Mouse (Mus musculus): ENCODE measurements around the gene Disc1. TPM values are rescaled to one million over a fixed set of nuclear protein-coding genes. Genes with fewer than 3 reads are reported as not detected.
A peak's percentile ranks its signal among the peaks of the same experiment; 100 is the strongest.

Gene Disc1
- polyA plus RNA-seq, 1 experiment from 2014 or later = 0.86 TPM

GRCm38 (mm10) chr8:125285966-125286681, 232.1 kb downstream of the Disc1 start:
- peaks cover 5% of the 10 kb centered on the region; the same call in 1 of the 2 replicates for H3K4me1 ChIP-seq (ENCODE audit: control insufficient read depth, insufficient read depth, low read length)
- no peak overlapping the region for H3K9ac ChIP-seq (replicated peaks; ENCODE audit: low read length)
- ATAC-seq (replicated peaks; ENCODE audit: insufficient number of reproducible peaks, low FRiP score, low TSS enrichment, low read depth) (no peak), DNase-seq (ENCODE audit: low spot score) (peak; percentile 46)
- H3K27me3 ChIP-seq (ENCODE audit: control insufficient read depth, insufficient read depth, low read length) = no peaks in the 10 kb centered on the region
- no peaks in the 10 kb centered on the region for H3K9me3 ChIP-seq (replicated peaks; ENCODE audit: control insufficient read depth, low read length)
- no peak overlapping the region for H3K4me3 ChIP-seq (ENCODE audit: low read depth, low read length)
- H3K27ac ChIP-seq (replicated peaks; ENCODE audit: low read depth, low read length) = no peak overlapping the region
- H3K36me3 ChIP-seq (replicated peaks; ENCODE audit: control insufficient read depth, insufficient read depth, low read depth, low read length) = no peaks in the 10 kb centered on the region
- H3K4me2 ChIP-seq (ENCODE audit: low read depth, low read length) = no peak overlapping the region
- WGBS = 56% methylated on average over 12 of the region's 12 CpGs

DNA sequence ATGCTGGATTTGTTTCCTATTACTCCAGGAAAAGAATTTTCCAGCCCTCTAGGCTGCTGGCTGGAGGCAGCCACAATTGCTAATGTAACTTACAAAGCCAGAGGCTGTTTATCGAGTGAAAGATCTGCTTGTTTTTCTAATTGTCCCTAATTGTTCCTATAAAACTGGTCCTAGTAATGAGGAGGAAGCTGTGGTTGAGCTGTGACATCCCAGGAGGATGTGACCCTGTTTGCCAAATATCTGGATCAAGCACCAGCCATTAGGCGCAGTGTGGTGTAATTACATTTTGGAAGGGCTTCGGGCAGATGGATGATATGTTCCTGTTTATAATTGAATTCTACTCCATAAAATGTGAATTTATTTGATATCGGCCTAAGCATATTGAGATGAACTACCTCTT, 233.3 kb downstream of the Disc1 start:
- H3K4me1 ChIP-seq (ENCODE audit: control insufficient read depth, insufficient read depth, low read length) = peaks cover 5% of the 10 kb centered on the region; the same call in 1 of the 2 replicates
- DNase-seq (ENCODE audit: low spot score) = no peak
- H3K27ac ChIP-seq (replicated peaks; ENCODE audit: low read depth, low read length) = no peak overlapping the region
- H3K36me3 ChIP-seq (replicated peaks; ENCODE audit: control insufficient read depth, insufficient read depth, low read depth, low read length) = no peaks in the 10 kb centered on the region
- H3K4me3 ChIP-seq (ENCODE audit: low read depth, low read length) = no peak overlapping the region
- no peak overlapping the region for H3K9ac ChIP-seq (replicated peaks; ENCODE audit: low read length)
- no peaks in the 10 kb centered on the region for H3K27me3 ChIP-seq (ENCODE audit: control insufficient read depth, insufficient read depth, low read length)
- no peaks in the 10 kb centered on the region for H3K9me3 ChIP-seq (replicated peaks; ENCODE audit: control insufficient read depth, low read length)
- WGBS = 69% methylated on average over 4 of the region's 4 CpGs
- ATAC-seq (replicated peaks; ENCODE audit: insufficient number of reproducible peaks, low FRiP score, low TSS enrichment, low read depth) = no peak
- no peak overlapping the region for H3K4me2 ChIP-seq (ENCODE audit: low read depth, low read length)

DNA sequence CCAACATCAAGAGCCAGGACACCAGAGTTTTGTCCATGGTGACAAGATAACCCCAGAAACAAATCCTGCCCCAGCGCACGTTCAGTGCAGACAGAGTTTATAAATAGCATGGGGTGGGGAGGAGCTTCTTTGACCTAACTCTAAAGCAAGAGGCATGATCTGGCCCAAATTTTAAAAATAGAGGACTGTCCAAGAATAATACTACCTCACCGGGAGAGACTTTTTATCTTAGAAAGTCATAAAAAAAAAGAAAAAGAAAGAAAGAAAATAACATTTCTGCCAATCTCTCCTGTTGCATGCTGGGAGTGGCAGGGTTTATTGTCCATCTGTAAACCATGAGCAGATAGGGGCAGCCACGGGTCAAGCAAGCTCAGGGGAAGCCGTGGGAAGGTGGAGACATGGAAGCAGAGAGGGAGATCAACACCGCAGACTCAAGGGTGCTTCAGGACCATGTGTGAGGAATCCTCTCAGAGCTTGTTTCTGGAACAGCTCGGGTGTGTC, 233.9 kb downstream of the Disc1 start:
- Histone ChIP-seq H3K27ac (replicated peaks; ENCODE audit: low read depth, low read length) (no peak overlapping the region), H3K9ac (replicated peaks; ENCODE audit: low read length) (no peak overlapping the region), H3K36me3 (replicated peaks; ENCODE audit: control insufficient read depth, insufficient read depth, low read depth, low read length) (no peaks in the 10 kb centered on the region), H3K4me1 (ENCODE audit: control insufficient read depth, insufficient read depth, low read length) (peaks cover 5% of the 10 kb centered on the region; the same call in 1 of the 2 replicates), H3K4me2 (ENCODE audit: low read depth, low read length) (no peak overlapping the region), H3K9me3 (replicated peaks; ENCODE audit: control insufficient read depth, low read length) (no peaks in the 10 kb centered on the region), H3K4me3 (ENCODE audit: low read depth, low read length) (no peak overlapping the region), H3K27me3 (ENCODE audit: control insufficient read depth, insufficient read depth, low read length) (no peaks in the 10 kb centered on the region)
- no peak for DNase-seq (ENCODE audit: low spot score)
- no peak for ATAC-seq (replicated peaks; ENCODE audit: insufficient number of reproducible peaks, low FRiP score, low TSS enrichment, low read depth)
- WGBS = 69% methylated on average over 7 of the region's 7 CpGs

DNA sequence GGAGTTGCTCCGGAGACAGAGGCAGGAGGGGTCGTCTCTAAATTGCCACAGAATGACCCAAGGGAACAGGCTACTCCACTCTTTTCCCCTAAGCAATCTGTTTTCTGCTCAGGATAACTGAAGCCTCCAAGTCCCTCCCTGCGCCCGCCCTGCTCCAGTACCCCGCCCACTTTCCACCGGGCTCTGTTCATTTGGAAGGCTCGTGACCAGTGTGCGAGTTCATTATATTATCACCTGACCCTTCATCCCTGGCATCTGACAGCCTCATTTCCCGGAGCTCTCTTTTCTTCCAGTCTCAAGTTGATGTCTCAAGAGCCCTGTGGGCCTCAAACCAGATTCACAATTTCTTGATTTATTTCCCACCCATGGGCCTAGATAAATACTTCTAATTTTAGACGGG, 237.5 kb downstream of the Disc1 start:
- DNase-seq (ENCODE audit: low spot score) = no peak
- H3K27me3 ChIP-seq (ENCODE audit: control insufficient read depth, insufficient read depth, low read length) = no peaks in the 10 kb centered on the region
- no peak overlapping the region for H3K4me3 ChIP-seq (ENCODE audit: low read depth, low read length)
- no peak overlapping the region for H3K4me2 ChIP-seq (ENCODE audit: low read depth, low read length)
- H3K9ac ChIP-seq (replicated peaks; ENCODE audit: low read length) = no peak overlapping the region
- H3K9me3 ChIP-seq (replicated peaks; ENCODE audit: control insufficient read depth, low read length) = no peaks in the 10 kb centered on the region
- 46% methylated on average over 10 of the region's 10 CpGs for WGBS
- H3K36me3 ChIP-seq (replicated peaks; ENCODE audit: control insufficient read depth, insufficient read depth, low read depth, low read length) = no peaks in the 10 kb centered on the region
- no peak overlapping the region for H3K27ac ChIP-seq (replicated peaks; ENCODE audit: low read depth, low read length)
- H3K4me1 ChIP-seq (ENCODE audit: control insufficient read depth, insufficient read depth, low read length) = no peaks in the 10 kb centered on the region
- no peak for ATAC-seq (replicated peaks; ENCODE audit: insufficient number of reproducible peaks, low FRiP score, low TSS enrichment, low read depth)

DNA sequence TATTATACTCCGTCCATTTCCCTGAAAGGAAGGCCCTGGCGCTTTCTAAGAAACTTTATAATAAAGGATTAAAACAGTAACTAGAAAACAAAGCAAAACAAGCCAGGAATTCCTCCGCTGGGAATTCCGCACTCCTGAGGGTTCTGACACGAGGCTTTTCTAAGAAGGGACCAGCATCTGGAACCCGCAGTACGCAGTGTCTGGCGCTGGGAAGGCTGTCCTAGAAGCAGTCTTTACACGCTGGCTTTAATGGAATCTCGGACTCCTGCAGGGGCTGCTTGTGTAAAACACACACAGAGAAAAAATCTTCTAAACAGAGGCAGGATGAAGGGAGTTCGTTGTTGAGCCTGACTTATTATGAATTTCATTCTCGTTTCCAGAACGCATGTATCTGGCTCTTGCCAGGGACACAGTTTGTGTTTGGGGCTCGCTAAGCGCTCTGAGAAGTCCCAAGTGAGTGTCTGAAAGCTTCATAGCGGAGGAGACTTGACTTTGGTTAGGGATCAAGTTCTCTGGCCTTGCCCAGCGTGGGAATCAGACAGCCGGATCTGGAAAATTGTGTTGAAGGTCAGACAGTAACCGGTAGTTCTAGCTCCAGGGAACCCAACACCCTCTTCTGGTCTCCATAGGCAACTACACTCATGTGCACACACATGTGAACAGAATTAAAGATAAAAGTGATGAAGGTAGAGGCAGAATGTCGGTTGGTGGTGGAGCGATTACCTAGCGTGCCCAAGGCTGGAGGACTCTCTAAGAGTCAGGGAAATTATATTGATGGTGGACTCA, 238.1 kb downstream of the Disc1 start:
- Histone ChIP-seq H3K4me3 (ENCODE audit: low read depth, low read length) (no peak overlapping the region), H3K9me3 (replicated peaks; ENCODE audit: control insufficient read depth, low read length) (no peaks in the 10 kb centered on the region), H3K27ac (replicated peaks; ENCODE audit: low read depth, low read length) (no peak overlapping the region), H3K9ac (replicated peaks; ENCODE audit: low read length) (no peak overlapping the region), H3K4me1 (ENCODE audit: control insufficient read depth, insufficient read depth, low read length) (no peaks in the 10 kb centered on the region), H3K36me3 (replicated peaks; ENCODE audit: control insufficient read depth, insufficient read depth, low read depth, low read length) (no peaks in the 10 kb centered on the region), H3K27me3 (ENCODE audit: control insufficient read depth, insufficient read depth, low read length) (no peaks in the 10 kb centered on the region), H3K4me2 (ENCODE audit: low read depth, low read length) (no peak overlapping the region)
- 77% methylated on average over 22 of the region's 22 CpGs for WGBS
- ATAC-seq (replicated peaks; ENCODE audit: insufficient number of reproducible peaks, low FRiP score, low TSS enrichment, low read depth) = no peak
- no peak for DNase-seq (ENCODE audit: low spot score)

- Histone ChIP-seq H3K9me3 (replicated peaks; ENCODE audit: control insufficient read depth, low read length) (no peaks in the 10 kb centered on the region), H3K27me3 (ENCODE audit: control insufficient read depth, insufficient read depth, low read length) (no peaks in the 10 kb centered on the region), H3K9ac (replicated peaks; ENCODE audit: low read length) (no peak overlapping the region), H3K4me1 (ENCODE audit: control insufficient read depth, insufficient read depth, low read length) (no peaks in the 10 kb centered on the region), H3K27ac (replicated peaks; ENCODE audit: low read depth, low read length) (no peak overlapping the region), H3K4me3 (ENCODE audit: low read depth, low read length) (no peak overlapping the region), H3K36me3 (replicated peaks; ENCODE audit: control insufficient read depth, insufficient read depth, low read depth, low read length) (no peaks in the 10 kb centered on the region), H3K4me2 (ENCODE audit: low read depth, low read length) (no peak overlapping the region)
- ATAC-seq (replicated peaks; ENCODE audit: insufficient number of reproducible peaks, low FRiP score, low TSS enrichment, low read depth) = no peak
- no peak for DNase-seq (ENCODE audit: low spot score)
- 76% methylated on average over 8 of the region's 8 CpGs for WGBS
These were observed 239.1 kb downstream of the Disc1 start for GRCm38 (mm10) chr8:125292933-125293591.

GRCm38 (mm10) chr8:125299248-125299647, 245.3 kb downstream of the Disc1 start:
- H3K27ac ChIP-seq (replicated peaks; ENCODE audit: low read depth, low read length) = no peak overlapping the region
- no peaks in the 10 kb centered on the region for H3K36me3 ChIP-seq (replicated peaks; ENCODE audit: control insufficient read depth, insufficient read depth, low read depth, low read length)
- no peak overlapping the region for H3K9ac ChIP-seq (replicated peaks; ENCODE audit: low read length)
- ATAC-seq (replicated peaks; ENCODE audit: insufficient number of reproducible peaks, low FRiP score, low TSS enrichment, low read depth) = no peak
- no peaks in the 10 kb centered on the region for H3K4me1 ChIP-seq (ENCODE audit: control insufficient read depth, insufficient read depth, low read length)
- H3K9me3 ChIP-seq (replicated peaks; ENCODE audit: control insufficient read depth, low read length) = no peaks in the 10 kb centered on the region
- no peaks in the 10 kb centered on the region for H3K27me3 ChIP-seq (ENCODE audit: control insufficient read depth, insufficient read depth, low read length)
- no peak overlapping the region for H3K4me2 ChIP-seq (ENCODE audit: low read depth, low read length)
- WGBS = 44% methylated on average over 4 of the region's 4 CpGs
- DNase-seq (ENCODE audit: low spot score) = peak; percentile 58
- H3K4me3 ChIP-seq (ENCODE audit: low read depth, low read length) = no peak overlapping the region
